10 mouse cellular contexts compared by ENCODE assay signal in the genomic region with DNA sequence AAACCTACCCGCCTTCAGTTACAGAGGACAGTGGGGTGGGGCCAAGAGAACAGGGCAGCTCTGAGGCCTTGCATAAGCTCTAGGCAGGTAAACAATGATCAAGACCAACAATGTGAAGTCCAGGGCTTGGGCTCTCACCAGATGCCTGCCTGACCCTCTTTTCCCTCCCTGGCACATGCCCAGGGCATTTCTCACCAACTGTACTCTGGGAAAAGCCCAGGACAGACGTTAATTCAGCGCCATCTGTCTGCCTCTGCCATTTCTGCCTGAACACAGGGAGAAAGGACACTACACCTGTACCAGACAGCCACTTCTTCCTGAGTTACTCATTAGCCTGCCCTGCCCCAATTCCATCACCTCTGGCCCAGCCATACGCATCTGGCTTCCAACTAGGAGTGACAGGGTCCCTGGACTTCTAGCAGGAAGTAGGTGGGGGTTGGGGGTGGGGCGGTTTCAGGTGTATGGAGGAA. TPM values are rescaled to one million over a fixed set of nuclear protein-coding genes. Genes with fewer than 3 reads are reported as not detected.
A peak's percentile ranks its signal among the peaks of the same experiment; 100 is the strongest.
DNase-seq lines count a peak whose midpoint lies in the region; ATAC-seq and TF ChIP-seq lines count a peak whose summit lies in the region.
"Had no signal": no experiment of that assay in that cellular context is flagged by ENCODE, and none has a peak within 500 bp of the region (broad histone marks: within the 10 kb centered on the region; RNA-seq: fewer than 3 reads in every experiment).

No protein-coding gene starts in this region.

- no peak overlapping the region for H3K9ac ChIP-seq in kidney, embryonic 14.5 days (ENCODE audit: low read depth, low read length)
- no peak overlapping the region for H3K9ac ChIP-seq in lung, embryonic 14.5 days
- H3K9ac ChIP-seq: limb, embryonic 12.5 days had no signal

- TF ChIP-seq CTCF in lung, embryonic 14.5 days (IDR thresholded peaks at IDR 0.05; ENCODE audit: low read depth), result no peak

- WGBS in kidney, embryonic 14.5 days, result 49% methylated on average over 5 of the region's 5 CpGs
- WGBS in lung, embryonic 14.5 days, result 34% methylated on average over 5 of the region's 5 CpGs

- peak; percentile 21 for DNase-seq in ES-CJ7 (ENCODE audit: low read depth, low spot score)
- DNase-seq in cerebellum, adult 8-10 months, result peak; percentile 29
- DNase-seq in lung, embryonic 14.5 days, result peak; percentile 49
- no peak for DNase-seq in right cerebral cortex, postnatal 10 days (ENCODE audit: low spot score in 2 of 2)
- no peak for DNase-seq in gastrocnemius, postnatal 10 days

- H3K27me3 ChIP-seq in kidney, embryonic 14.5 days (ENCODE audit: control insufficient read depth, insufficient read depth, low read length), result peaks cover 6% of the 10 kb centered on the region; the same call in 1 of the 2 replicates
- H3K27me3 ChIP-seq in lung, embryonic 14.5 days (ENCODE audit: insufficient read depth, low read length), result no peaks in the 10 kb centered on the region

- peak; percentile 33; the same call in 1 of the 2 replicates for ATAC-seq in kidney, embryonic 14.5 days (ENCODE audit: low FRiP score, low TSS enrichment)
- ATAC-seq in lung, embryonic 14.5 days (ENCODE audit: insufficient read depth), result no peak
- no peak for ATAC-seq in inflammation-experienced regulatory T-cells, adult 6 months
- no peak for ATAC-seq in megakaryocyte-erythroid progenitor cell, adult 5-6 weeks (replicated peaks; ENCODE audit: low FRiP score, low TSS enrichment, poor library complexity, severe bottlenecking)

- peak overlapping the region; percentile 19 for H3K4me2 ChIP-seq in kidney, embryonic 14.5 days (replicated peaks; ENCODE audit: low read depth, low read length)
- peak overlapping the region; percentile 71 for H3K4me2 ChIP-seq in lung, embryonic 14.5 days
- H3K4me2 ChIP-seq: limb, embryonic 12.5 days had no signal

- H3K27ac ChIP-seq in kidney, embryonic 14.5 days (ENCODE audit: low read depth, low read length), result peak overlapping the region; percentile 83
- peak overlapping the region; percentile 86 for H3K27ac ChIP-seq in lung, embryonic 14.5 days (ENCODE audit: low read depth)
- H3K27ac ChIP-seq: limb, embryonic 12.5 days had no signal

- H3K4me1 ChIP-seq in kidney, embryonic 14.5 days (ENCODE audit: control insufficient read depth, insufficient read depth, low read length), result peaks cover 9% of the 10 kb centered on the region; the same call in 1 of the 2 replicates
- H3K4me1 ChIP-seq in lung, embryonic 14.5 days (ENCODE audit: insufficient read depth), result no peaks in the 10 kb centered on the region

- no peaks in the 10 kb centered on the region for H3K9me3 ChIP-seq in kidney, embryonic 14.5 days (ENCODE audit: control insufficient read depth, low read length)
- no peaks in the 10 kb centered on the region for H3K9me3 ChIP-seq in lung, embryonic 14.5 days (ENCODE audit: low read depth, low read length)
- H3K9me3 ChIP-seq: heart, embryonic 10.5 days; limb, embryonic 12.5 days had no signal

- no peak overlapping the region for H3K4me3 ChIP-seq in kidney, embryonic 14.5 days (ENCODE audit: low read length)
- peak overlapping the region; percentile 12 for H3K4me3 ChIP-seq in lung, embryonic 14.5 days (ENCODE audit: low read depth, low read length)
- H3K4me3 ChIP-seq: heart, embryonic 10.5 days; limb, embryonic 12.5 days had no signal

- no peaks in the 10 kb centered on the region for H3K36me3 ChIP-seq in kidney, embryonic 14.5 days (ENCODE audit: control insufficient read depth, insufficient read depth, low read length)
- peaks cover 7% of the 10 kb centered on the region; the same call in 1 of the 2 replicates for H3K36me3 ChIP-seq in lung, embryonic 14.5 days (ENCODE audit: insufficient read depth)
- H3K36me3 ChIP-seq: heart, embryonic 10.5 days; limb, embryonic 12.5 days had no signal

RNA-seq across cellular contexts. Expression of a gene that starts 2.8 kb away (rescaled TPM):
- polyA plus RNA-seq in kidney, embryonic 14.5 days (2014; fragmentation: Nextera tagmentation; extraction: Ambion mirVana), result 7.4 and 14.2 TPM in 2 replicates
- 18.3 and 19.5 TPM in 2 replicates for polyA plus RNA-seq in lung, embryonic 14.5 days (2014; fragmentation: Nextera tagmentation; extraction: Ambion mirVana)
- polyA plus RNA-seq in inflammation-experienced regulatory T-cells, adult 6 months (2017; shearing (Covaris generic)), result under 1 TPM in 1 of 3 experiments, not detected in 2; 0.11 TPM
- under 1 TPM; 0.29 to 0.38 TPM for total RNA-seq in gastrocnemius, postnatal 10 days (2021)
- 0.30 and 0.42 TPM in 2 replicates for total RNA-seq in megakaryocyte-erythroid progenitor cell, adult 5-6 weeks (2014; fragmentation: Nextera tagmentation)
- total RNA-seq in megakaryocyte-erythroid progenitor cell, adult 5-6 weeks (2017), result not detected in 2 replicates

RNA-seq across cellular contexts. Expression of a gene that starts 53.9 kb away (rescaled TPM):
- polyA plus RNA-seq in kidney, embryonic 14.5 days (2014; fragmentation: Nextera tagmentation; extraction: Ambion mirVana), result 19.7 and 24.4 TPM in 2 replicates
- 21.3 and 22.1 TPM in 2 replicates for polyA plus RNA-seq in lung, embryonic 14.5 days (2014; fragmentation: Nextera tagmentation; extraction: Ambion mirVana)
- 10 to 100 TPM in 2 of 3 experiments, 1 to 10 TPM in 1; 9.4 to 20.5 (median 15.2) TPM for polyA plus RNA-seq in inflammation-experienced regulatory T-cells, adult 6 months (2017; shearing (Covaris generic))
- 10 to 100 TPM; 23.9 to 27.8 TPM for total RNA-seq in gastrocnemius, postnatal 10 days (2021)
- 49.6 and 59.1 TPM in 2 replicates for total RNA-seq in megakaryocyte-erythroid progenitor cell, adult 5-6 weeks (2014; fragmentation: Nextera tagmentation)
- 12.5 and 18.7 TPM in 2 replicates for total RNA-seq in megakaryocyte-erythroid progenitor cell, adult 5-6 weeks (2017)

Comparison
In these comparisons a context has a peak if more than half of its experiments do, and no peak if none do; other contexts are left out.
1. DNase-seq: peak in ES-CJ7 (single experiment), cerebellum, adult 8-10 months (single experiment) and lung, embryonic 14.5 days (single experiment); none in right cerebral cortex, postnatal 10 days (0 of 2) and gastrocnemius, postnatal 10 days (single experiment).